Mouse (Mus musculus) kidney, adult 18-20 months (tissue): ENCODE measurements around the gene Ddx41.

Experiments
- DNase-seq: peaks from one replicate; pipeline ENCODE4 v3.0.0; 2021

The Ddx41 gene

DNA sequence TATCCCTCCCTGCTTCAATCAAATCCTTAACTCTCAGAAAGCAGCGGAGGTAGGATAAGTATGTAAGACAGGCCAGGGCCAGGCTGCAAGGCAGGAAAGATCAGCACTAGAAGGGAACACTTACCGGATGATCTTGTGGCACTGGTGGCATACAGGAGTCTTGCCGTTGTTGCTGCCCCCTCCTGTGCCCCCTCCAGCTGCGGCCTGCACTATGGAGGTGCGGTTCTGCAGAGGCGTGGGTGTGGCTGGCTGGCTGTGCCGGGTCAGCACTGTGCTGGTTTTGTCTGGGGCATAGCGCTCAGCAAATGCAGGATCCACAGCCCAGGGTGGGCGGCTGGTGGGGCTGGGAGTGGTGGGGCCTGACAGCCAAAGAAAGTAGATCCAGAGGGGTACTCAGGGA, 30.6 kb downstream of the Ddx41 start:
- DNase-seq, result no peak

DNA sequence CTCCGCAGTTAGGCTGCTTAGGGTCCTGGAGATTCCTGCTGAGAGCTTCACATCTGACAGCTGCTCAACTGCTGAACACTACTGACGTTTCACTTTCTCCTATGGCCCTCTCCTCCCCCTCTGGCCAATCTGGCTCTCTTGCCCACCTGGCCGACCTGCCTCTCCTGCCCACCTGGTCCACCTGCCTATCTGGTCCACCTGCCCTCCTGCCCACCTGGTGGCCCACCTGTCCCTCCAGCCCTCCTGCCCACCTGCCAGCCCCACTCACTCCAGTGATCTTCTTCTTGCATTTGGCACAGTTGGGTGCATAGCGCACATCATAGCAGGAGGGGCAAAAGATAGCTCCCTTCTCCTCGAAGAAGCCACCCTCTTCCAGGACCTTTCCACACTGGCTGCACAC, 32.1 kb downstream of the Ddx41 start:
- DNase-seq, result no peak

DNA sequence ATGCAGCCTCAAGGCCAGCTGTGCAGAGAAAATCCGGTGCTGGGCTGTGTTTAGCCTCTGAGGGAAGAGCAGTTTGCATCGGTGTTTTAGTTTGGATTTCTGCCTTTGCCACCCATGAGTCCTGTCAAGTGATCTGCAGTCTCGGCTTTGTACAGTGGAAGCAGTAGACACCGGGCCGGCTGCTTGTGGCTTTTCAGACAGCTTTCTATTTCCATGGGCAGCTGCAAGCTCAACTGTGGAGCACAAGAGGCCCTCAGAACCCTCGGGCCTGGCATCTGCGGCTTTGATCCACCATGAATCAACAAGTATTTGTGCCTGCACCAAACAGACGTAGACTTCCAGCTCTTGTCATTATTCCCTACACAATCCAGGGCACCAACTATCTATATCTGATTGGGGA, 34.1 kb downstream of the Ddx41 start:
- DNase-seq, result no peak

DNA sequence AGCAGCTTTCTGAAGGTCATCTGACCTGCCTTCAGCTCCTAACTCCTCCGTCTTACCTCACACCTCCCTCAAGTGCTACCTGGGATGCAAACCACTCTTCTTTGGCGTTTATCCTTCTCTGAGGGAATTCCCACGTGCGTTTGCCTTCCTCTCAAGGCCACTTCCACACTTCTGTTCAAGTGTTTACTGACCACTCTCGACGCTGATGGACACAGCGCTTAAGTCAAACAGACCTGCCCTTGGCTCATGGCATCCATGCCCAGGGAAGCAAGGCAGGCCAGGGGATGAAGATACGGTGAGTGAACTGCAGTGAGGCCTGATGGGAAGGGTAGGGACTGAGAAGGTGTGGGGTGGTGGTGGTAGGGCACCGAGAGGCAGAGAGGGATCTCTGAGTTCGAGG, 35.9 kb downstream of the Ddx41 start:
- no peak for DNase-seq

DNA sequence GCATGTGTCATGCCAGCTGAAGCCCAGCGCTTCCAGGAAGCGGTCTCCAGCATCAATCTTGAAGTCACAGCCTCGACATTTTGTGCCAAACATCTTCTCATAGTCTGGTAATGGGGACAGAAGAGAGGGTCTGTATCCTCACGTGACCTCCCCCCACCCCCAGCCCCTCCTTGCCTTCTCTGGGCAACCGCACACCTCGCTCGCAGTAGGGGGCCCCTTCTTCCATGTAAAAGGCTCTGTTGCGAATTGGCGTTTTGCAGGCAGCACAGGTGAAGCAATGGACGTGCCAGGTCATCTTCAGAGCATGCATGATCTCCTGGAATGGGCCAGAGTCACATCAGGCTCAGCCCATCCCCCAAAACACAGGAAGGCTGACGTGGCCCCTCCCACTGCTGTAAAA, 37.6 kb downstream of the Ddx41 start:
- DNase-seq, result no peak

DNA sequence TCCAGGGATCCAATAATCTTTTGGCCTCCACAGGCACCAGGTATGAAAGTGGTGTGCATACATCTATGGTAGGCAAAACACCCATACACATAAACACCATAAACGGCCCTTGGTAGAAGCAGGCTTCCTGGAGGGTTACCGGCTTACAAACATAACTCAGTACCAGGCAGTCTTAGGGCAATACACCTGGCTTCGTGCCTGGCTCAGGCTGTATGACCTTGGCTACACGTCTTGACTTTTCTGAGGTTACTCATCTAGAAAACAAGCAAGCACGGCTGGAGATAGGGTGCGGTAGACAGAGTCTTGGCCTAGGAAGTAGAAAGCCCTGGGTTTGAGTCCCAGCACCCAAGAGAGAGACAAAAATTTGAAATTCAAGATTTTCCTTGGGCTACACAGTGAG, 39.8 kb downstream of the Ddx41 start:
- DNase-seq, result peak; percentile 49

DNA sequence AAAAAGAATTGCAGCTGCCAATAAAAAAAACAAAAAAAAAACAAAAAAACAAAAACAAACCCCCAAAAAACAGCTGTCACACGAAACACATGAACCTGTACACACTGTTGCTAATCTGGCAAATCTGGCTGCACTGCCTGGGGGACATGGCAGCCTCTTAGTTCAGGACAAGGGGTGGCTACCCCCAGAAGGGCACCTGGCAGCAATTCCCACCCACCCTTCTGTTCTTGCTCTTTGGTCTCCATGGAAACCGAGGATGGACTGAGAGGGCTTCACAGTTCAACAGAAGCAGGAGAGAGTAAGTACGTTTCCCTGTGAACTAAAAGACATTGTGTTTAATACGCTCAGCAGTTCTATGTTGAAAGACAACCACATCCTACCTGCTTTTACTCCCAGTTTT, 40.8 kb downstream of the Ddx41 start:
- DNase-seq, result no peak

DNA sequence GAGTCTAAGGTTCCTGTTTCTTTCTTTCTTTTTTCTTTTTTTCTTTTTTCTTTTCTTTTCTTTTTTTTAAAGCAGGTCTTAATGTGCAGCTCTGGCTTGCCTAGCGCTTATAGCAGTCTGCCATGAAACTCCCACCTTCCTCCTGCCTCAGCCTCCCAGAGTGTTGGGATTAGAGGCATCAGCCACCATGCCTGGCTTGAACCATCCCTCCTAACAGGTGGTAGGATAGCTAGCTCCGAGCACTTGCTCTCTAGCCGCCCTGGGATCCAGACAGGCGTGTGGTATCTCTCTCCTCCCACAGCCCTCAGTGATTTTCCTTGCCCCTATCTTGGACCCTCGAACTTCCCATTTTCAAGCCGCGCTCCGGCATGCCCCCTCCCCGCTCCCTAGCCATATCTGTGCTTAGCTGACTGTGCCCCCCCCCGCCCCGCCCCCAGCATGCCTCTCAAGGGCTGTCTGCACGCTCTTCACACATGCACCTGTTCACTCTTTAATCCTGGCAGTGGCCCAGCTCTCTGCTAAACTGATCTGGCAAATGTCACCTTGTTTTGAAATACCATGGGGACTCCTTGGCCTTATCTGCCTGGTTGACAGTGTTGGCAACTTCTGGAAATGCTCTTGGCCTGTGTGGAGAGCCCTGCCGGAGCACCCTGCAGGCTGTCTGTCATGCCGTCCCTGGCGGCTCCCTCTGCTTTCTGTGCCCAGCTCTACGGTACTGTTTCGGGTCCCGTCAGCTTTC, 41.4 kb downstream of the Ddx41 start:
- DNase-seq, result peak; percentile 31

DNA sequence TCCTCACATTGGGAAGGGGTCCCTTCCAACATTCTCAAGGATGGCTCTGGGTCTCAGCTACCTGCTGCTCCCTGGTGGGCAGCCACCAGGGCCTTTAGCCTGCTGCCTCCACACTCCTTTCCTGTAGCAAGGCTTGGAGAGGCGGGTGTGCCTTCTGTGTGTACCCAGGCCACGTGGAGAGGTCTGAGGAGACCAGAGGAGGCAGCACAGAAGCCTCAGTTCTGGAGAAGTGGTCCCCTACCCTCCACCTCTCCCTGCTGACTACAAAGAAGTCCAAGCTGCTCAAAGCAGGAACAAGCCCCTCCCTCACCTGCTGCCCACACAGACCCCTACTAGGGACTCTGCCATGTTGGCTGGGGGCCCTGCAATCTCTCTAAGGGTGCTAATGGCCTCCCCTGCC, 42.2 kb downstream of the Ddx41 start:
- DNase-seq, result no peak

DNA sequence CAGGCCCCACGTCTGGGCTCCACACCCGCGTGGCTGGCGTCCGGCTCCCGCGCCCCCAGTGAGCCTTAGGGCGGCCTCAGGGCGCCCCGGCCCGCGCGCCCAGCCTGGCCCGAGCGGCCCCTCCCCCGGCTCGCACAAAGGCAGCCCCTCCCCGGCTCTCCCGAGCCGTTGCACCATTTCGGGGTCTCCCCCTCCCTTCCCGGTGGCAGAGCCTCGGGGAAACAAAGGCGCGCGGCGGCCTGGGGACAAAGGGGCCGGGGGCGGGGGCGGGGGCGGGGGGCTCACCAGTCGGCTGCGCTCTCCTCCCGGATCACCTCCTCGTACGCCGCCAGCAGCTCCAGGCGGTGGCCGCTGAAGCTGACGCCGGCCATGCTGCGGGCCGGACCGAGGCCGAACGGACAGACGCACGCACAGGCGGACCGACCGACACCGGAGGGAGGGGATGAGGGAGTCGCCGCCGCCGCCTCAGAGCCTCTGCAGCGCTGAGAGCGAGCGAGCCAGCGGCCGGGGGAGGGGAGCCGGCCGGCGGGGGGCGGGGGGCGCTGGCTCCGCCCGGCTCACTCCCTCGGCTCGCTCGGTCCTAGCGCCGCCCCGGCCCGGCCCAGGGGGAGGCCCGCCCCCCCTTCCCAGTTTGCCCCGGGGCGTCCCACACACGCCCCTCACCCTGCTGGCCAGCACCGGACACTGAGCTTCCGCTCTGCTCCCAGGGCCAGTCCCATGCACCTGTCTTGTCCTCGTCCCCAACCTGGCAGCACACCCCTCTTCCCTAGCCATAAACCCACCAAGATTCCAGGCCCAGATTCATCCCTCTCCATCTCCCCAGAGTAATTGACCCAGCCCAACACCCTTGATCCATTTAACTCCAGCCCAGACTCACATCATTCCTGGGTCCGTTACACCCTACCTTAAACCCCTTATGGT, 48.6 kb downstream of the Ddx41 start, which contains the start of gene Dbn1:
Gene Dbn1, minus strand, starts transcription at position 534 of the 921 bp plus-strand sequence.
- peak; percentile 33 for DNase-seq

DNA sequence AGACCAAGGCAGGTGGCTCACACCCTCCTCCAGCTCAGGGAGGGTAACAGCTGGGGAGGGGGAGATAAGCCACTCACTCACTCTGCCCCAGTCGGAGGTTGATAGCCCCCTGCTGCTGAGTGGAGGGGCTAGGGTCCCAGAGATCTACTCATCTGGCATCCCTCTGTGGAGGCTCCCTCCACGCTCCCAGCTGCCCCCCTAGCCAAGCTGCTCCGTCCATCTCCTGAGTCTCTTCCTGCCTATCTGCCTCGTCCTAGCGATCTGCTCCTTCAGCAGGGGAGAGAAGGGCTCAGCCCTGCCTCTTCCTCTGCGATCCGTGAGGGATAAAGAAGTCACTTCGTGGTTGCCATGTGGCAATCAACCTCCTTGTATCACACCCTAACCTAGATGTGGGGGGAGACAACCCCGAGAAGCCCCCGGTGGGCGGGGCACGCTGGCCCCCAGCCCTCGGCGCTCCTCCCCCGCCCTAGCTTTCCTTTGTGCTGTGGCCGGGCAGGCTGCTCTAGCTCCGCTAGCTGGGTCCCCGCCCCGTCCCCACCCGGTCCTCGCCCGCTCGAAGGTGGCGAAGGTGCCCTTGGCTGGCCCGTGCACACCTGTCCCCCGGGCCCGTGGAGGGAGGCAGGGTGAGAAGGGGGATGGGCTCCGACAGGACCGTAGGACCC, 49.4 kb downstream of the Ddx41 start:
- DNase-seq, result peak; percentile 43

DNA sequence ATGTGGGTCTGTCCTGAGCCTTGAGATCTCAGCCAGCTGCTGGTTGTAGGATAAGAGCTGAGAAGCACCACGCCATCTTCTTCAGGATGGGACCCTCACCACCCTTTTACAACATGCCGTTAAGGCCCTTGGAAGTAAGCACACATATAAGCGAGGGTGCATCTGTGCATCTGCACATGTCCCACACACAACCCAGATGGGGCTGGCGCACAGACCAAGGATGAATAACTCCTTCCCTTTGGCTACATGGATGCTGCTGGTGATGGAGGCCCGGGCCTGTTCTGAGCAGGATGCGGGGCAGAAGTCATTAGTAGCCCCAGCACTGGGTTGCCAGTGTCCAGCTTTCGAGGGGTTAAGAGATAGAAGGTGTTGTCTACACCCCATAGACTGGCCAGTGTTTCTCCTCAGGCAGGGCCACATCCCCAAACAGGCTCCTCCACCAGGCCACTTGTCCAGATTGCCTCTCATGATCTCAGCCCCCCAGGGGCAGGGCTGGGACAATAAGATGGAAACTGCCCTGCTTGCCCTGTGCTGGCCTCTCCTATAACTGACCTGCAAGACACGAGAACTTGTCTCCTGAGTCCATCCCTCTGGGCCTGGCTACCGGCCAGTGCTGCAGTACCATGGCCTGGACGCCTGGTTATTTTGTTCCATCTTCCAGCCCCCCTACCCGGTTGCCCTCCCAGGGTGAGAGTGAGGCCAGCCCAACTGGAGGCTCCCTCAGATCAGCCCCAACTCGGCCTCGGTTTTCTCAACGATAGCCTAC, 50.2 kb downstream of the Ddx41 start:
- no peak for DNase-seq

DNA sequence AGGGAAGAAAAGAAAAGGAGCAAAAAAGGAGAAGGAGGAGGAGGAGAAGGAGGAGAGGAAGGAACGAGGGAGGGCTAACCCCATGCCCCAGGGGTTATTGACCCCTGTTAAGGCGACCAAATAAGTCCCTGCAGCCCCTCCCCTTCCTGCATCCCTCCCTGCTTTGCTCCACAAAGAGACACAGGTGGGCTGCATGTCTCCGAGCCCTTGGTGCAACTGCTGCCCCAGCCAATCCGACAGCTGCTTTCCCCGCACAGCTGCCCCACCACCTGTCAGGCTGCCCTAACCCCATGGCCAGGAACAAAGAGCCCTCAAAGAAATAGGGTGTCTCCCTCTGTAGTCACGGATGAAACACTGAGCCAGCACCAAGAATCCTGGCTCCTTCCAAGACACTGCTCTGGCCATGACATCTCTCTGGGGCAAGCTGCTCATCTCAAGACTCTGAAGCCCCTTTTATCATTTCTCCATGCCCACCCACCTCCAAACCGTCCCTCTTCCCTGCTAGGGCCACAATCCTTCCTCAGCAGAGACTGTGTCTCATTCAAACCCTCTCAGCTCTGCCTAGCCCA, 51.9 kb downstream of the Ddx41 start:
- no peak for DNase-seq

DNA sequence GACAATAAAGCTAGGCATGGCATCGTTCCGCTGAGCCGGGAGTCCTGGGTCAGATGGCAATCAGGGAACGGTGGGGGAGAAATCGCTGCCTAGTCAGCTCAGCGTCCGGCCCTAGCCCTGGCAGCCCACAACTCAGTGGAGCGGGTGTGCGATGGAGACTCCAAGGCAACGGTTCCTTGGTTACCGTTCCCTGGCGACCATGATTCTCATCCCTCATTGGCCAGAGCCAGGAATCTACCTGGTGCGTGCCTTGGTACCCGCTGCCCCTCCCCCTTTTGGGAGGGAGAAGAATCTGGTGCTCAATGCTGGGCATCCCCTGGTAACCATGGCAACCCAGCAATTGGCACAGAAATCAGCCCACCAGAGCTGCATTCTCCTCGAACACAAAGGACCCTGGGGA, 52.9 kb downstream of the Ddx41 start:
- DNase-seq, result no peak

DNA sequence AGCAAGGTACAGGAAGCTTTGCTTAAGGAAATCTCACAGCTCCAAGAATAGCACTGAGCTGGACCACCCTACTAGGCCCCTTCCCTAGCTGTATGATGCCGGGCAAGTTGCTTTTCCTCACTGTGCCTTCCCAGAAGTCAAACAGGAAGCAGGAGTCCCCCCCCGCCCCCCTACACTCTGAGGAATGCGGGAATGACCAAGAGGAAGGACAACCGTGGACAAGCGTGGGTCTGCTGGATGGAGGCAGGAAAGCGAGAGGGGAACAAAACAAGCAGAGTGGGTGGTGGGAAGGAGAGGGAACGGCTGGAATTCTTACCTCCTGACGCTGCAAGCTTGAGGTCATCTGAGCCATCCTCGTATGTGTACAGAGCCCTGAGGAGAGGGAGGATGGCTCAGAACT, 53.4 kb downstream of the Ddx41 start:
- no peak for DNase-seq

DNA sequence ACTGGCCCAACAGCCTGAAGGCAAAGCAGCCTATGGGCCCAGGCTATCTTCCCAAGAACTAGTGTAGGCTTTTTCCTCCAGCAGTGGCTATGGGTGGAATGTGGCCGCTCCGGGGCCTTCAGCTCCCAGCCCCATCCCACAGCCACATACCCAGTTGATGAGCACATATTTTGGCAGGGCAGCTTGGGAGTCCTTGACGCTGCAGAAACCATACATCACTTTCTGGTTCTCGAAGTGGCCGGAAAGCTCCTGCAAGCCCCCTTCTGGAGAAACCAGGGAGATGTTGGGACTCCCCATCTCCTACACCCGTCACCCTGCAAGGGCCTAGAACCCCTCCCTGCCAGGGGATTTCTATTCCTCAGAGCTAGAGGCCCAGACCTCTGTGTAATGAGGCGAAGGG, 53.9 kb downstream of the Ddx41 start:
- DNase-seq, result no peak
